Mouse (Mus musculus): ENCODE data around the gene Gm43552. TPM values are rescaled to one million over a fixed set of nuclear protein-coding genes. Genes with fewer than 3 reads are reported as not detected.

The Gm43552 gene
- polyA plus RNA-seq, 1 experiment from 2014 or later, result not detected

DNA sequence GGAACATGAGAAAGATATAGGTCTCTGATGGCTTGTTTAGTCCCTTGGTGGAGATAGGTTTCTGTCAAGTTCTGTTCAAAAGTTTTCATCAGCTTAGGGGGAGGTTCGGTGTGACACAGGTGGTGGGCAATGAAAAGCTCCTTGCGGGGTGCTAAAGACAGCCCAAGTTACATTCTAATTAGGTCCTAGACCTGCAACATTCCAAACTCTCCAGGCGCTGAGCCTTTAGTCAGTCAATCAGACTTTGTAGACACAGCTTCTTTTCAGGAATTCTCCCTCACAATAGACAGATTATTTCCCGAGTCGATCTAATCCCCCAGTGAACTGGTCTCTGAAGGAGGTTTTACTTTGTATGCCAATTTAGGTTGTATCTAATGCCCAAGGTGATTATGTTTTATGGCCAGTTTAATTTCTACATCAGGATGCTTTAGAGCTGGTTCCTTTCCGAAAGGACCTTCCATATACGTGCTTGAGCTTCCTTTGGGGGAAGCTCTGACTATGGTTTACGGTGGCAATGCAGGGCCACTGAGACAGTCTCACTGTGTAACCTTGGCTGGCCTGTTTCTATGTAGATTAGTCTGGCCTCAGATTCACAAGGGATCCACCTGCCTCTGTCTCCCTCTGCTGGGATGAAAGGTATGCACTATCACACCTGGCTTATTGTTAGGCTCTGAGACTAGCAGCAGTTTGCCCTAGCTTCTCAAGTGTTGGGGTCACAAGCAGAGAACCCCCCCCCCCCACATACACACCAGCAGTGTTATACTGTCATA, 33.2 kb upstream of the Gm43552 start:
- 11% methylated on average over 8 of the region's 8 CpGs for WGBS
- no peak overlapping the region for H3K9ac ChIP-seq
- H3K27me3 ChIP-seq, result no peaks in the 10 kb centered on the region
- H3K27ac ChIP-seq, result no peak overlapping the region
- H3K36me3 ChIP-seq, result no peaks in the 10 kb centered on the region
- no peaks in the 10 kb centered on the region for H3K4me1 ChIP-seq
- no peak for ATAC-seq (ENCODE audit: low FRiP score)
- no peaks in the 10 kb centered on the region for H3K9me3 ChIP-seq (replicated peaks)
- H3K4me3 ChIP-seq, result no peak overlapping the region
- H3K4me2 ChIP-seq (replicated peaks), result no peak overlapping the region

DNA sequence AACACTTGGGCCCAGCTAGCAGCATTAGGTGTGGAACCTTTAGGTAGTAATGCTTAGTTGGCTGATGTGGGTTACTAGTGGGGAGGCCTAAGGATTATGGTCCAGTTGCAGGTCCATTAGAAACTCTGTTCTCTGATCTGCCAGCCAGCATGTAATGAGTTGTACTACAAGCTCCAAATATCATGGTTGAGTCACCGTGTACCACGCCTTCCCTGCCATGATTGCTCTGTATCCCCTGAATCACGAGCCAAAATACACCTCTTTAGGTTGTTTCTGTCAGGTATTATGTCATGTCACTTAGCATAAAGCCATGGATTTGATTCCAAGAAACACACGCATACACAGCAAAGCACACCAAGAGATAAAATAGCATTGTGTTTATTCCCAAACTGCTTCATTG, 32.2 kb upstream of the Gm43552 start:
- Histone ChIP-seq H3K4me1 (no peaks in the 10 kb centered on the region), H3K4me2 (replicated peaks) (no peak overlapping the region), H3K27ac (no peak overlapping the region), H3K9ac (no peak overlapping the region), H3K4me3 (no peak overlapping the region), H3K36me3 (no peaks in the 10 kb centered on the region), H3K9me3 (replicated peaks) (no peaks in the 10 kb centered on the region), H3K27me3 (no peaks in the 10 kb centered on the region)
- 75% methylated on average over 4 of the region's 4 CpGs for WGBS
- no peak for ATAC-seq (ENCODE audit: low FRiP score)

DNA sequence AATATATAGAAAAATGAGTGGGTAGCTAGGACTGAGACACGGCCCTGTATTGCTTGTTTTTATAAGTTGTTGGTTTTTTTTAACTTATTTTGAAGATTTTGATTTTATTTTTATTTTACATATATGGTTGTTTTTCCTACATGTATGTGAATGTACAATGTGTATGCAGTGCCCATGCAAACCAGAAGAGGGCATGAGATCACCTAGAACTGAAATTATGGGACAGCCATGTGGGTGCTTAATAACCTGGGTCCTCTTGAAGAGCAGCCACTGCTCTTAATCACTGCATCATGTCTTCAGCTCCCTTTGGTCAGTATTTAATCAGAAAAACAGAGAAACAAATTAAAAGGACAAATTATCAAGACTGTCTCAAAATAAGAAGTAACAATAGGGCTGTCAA, 29.2 kb upstream of the Gm43552 start:
- 85% methylated on average over 1 of the region's 1 CpGs for WGBS
- no peaks in the 10 kb centered on the region for H3K4me1 ChIP-seq
- H3K4me3 ChIP-seq, result no peak overlapping the region
- no peaks in the 10 kb centered on the region for H3K27me3 ChIP-seq
- H3K9ac ChIP-seq, result no peak overlapping the region
- no peak for ATAC-seq (ENCODE audit: low FRiP score)
- H3K27ac ChIP-seq, result no peak overlapping the region
- no peaks in the 10 kb centered on the region for H3K36me3 ChIP-seq
- H3K4me2 ChIP-seq (replicated peaks), result no peak overlapping the region
- no peaks in the 10 kb centered on the region for H3K9me3 ChIP-seq (replicated peaks)

DNA sequence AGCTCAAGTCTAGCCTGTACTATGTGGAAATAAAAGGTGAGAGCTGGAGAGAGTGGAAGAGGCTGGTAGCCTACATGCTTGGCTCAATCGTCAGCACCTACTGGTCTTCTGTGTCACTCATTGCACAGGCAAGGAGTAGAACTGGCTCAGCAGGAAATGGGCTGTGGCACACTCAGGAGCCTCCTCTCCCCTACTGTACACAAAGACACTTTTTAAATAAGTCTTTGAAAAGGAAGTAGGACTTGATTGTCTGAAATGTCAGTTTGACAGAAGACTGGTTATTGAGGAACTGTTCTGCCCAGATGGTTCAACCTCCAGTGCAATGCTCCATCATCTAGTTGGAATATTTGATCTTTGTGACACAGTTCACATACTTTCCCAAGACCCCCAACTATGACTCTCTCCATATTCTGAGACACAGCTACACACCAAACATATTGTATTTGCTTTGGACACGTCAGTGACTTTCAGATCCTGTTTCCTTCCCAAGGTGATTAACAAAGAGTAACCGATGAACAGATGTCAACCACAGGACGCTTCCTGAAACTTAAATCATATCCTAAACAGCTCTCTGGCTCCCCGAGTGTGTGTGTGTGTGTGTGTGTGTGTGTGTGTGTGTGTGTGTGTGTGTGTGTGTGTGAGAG, 22.1 kb upstream of the Gm43552 start:
- no peak overlapping the region for H3K9ac ChIP-seq
- H3K4me2 ChIP-seq (replicated peaks), result no peak overlapping the region
- ATAC-seq (ENCODE audit: low FRiP score), result no peak
- H3K4me3 ChIP-seq, result no peak overlapping the region
- H3K27me3 ChIP-seq, result no peaks in the 10 kb centered on the region
- 62% methylated on average over 5 of the region's 5 CpGs for WGBS
- H3K27ac ChIP-seq, result no peak overlapping the region
- H3K4me1 ChIP-seq, result no peaks in the 10 kb centered on the region
- H3K36me3 ChIP-seq, result no peaks in the 10 kb centered on the region
- no peaks in the 10 kb centered on the region for H3K9me3 ChIP-seq (replicated peaks)

DNA sequence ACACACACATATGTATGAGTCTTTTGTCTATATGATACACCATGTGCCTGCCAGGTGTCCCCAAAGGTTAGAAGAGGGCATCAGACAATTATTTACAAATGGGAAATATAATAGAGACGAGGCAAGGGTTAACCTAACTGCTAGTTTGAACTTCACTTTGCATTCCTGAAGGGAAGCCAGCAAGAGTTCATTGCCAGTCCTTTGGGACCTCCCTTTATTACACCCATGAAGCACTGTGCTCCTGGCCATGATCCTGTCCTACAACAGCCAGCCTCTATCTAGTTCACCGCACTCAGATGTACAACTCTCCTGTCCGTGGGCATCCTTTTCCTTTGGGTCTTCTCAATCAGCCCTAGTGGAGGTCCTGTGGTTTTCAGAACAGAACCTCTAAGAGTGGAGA, 20.9 kb upstream of the Gm43552 start:
- no peak overlapping the region for H3K9ac ChIP-seq
- H3K9me3 ChIP-seq (replicated peaks), result no peaks in the 10 kb centered on the region
- H3K36me3 ChIP-seq, result no peaks in the 10 kb centered on the region
- H3K4me1 ChIP-seq, result no peaks in the 10 kb centered on the region
- no peak overlapping the region for H3K27ac ChIP-seq
- H3K27me3 ChIP-seq, result no peaks in the 10 kb centered on the region
- 90% methylated on average over 3 of the region's 3 CpGs for WGBS
- no peak for ATAC-seq (ENCODE audit: low FRiP score)
- H3K4me2 ChIP-seq (replicated peaks), result no peak overlapping the region
- H3K4me3 ChIP-seq, result no peak overlapping the region

DNA sequence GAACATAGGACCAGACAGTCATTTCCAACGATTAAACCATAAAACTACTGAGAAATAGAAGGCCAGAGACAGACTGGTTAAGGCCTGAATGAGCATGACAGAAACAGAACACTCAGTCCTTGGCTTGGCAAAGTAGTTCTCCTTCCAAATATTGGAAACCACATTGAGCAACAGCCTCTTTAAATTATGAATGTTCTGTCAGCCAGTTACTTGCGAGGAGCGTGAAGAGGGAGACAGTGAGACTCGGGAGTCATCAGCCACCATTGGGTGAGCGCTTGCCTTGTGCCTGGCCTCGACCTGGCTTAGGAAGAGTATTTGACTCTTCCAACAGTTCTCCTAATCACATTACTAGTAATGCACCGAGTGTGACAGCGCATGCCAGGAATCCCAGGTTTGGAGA, 15.8 kb upstream of the Gm43552 start:
- Histone ChIP-seq H3K9me3 (replicated peaks) (no peaks in the 10 kb centered on the region), H3K4me2 (replicated peaks) (no peak overlapping the region), H3K4me3 (no peak overlapping the region), H3K27me3 (no peaks in the 10 kb centered on the region), H3K27ac (no peak overlapping the region), H3K36me3 (no peaks in the 10 kb centered on the region), H3K9ac (no peak overlapping the region), H3K4me1 (no peaks in the 10 kb centered on the region)
- WGBS, result 84% methylated on average over 8 of the region's 8 CpGs
- no peak for ATAC-seq (ENCODE audit: low FRiP score)

DNA sequence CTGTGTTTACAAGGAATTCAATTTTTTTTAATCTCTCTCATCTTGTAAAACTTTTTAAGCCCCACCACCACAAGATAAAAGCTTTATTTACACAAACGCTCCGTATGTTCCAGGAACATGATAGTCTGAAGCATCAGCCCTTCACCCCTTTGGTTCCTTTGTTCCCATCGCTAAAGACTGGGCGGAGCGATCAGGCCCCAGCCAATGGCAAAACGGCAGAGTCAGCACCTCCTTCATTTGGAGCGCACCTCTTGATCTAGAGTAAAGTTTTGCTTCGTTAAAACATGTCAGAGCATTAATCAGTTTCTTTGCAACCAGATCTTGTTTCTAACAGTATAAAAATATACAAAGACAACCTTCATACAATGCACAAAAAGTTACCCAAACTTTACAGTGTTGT, 13.2 kb upstream of the Gm43552 start:
- Histone ChIP-seq H3K27me3 (no peaks in the 10 kb centered on the region), H3K4me2 (replicated peaks) (peak overlapping the region; percentile 32), H3K36me3 (no peaks in the 10 kb centered on the region), H3K9ac (no peak overlapping the region), H3K4me3 (no peak overlapping the region), H3K27ac (no peak overlapping the region), H3K4me1 (no peaks in the 10 kb centered on the region), H3K9me3 (replicated peaks) (no peaks in the 10 kb centered on the region)
- 10% methylated on average over 8 of the region's 8 CpGs for WGBS
- no peak for ATAC-seq (ENCODE audit: low FRiP score)

DNA sequence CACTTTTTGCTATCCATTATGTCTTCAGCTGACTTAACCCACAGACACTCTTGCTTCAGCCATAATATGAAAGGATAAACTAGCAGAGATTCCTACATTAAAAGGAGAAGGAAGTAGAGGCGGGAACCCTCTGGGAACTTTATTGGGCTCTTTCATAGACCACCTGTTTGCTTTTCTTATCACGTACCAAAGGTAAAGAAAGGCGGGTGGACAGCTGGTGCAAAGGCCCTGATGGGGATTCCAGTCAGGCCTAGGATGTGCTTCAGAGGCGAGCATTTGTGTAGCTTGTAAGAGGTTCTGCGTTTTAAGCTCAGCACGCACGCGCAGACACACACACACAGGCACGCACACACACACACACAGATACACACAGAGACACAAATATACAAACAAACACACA, 8.8 kb upstream of the Gm43552 start:
- H3K27me3 ChIP-seq, result no peaks in the 10 kb centered on the region
- no peak overlapping the region for H3K4me2 ChIP-seq (replicated peaks)
- H3K4me1 ChIP-seq, result no peaks in the 10 kb centered on the region
- ATAC-seq (ENCODE audit: low FRiP score), result no peak
- H3K9ac ChIP-seq, result no peak overlapping the region
- H3K27ac ChIP-seq, result no peak overlapping the region
- H3K36me3 ChIP-seq, result no peaks in the 10 kb centered on the region
- H3K4me3 ChIP-seq, result no peak overlapping the region
- no peaks in the 10 kb centered on the region for H3K9me3 ChIP-seq (replicated peaks)
- WGBS, result 91% methylated on average over 9 of the region's 9 CpGs

DNA sequence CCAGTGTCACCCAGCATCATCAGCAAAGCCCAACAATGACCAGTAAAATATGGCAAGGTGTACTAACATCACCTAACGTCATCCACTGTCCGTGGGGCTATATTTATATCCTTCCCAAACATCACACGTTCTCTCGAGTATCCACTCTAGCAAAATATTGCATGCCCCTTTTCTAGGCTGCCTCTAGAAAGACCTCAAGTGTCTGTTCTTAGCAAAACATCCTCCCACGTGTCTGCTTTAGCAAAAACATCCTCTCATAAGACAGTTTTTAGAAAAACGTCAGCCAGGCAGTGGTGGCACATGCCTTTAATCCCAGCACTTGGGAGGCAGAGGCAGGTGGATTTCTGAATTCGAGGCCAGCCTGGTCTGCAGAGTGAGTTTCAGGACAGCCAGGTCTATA, 7.6 kb upstream of the Gm43552 start:
- 85% methylated on average over 7 of the region's 7 CpGs for WGBS
- H3K9me3 ChIP-seq (replicated peaks), result no peaks in the 10 kb centered on the region
- no peaks in the 10 kb centered on the region for H3K4me1 ChIP-seq
- no peak overlapping the region for H3K9ac ChIP-seq
- no peaks in the 10 kb centered on the region for H3K36me3 ChIP-seq
- no peak overlapping the region for H3K4me2 ChIP-seq (replicated peaks)
- H3K27ac ChIP-seq, result no peak overlapping the region
- no peak for ATAC-seq (ENCODE audit: low FRiP score)
- no peaks in the 10 kb centered on the region for H3K27me3 ChIP-seq
- no peak overlapping the region for H3K4me3 ChIP-seq

DNA sequence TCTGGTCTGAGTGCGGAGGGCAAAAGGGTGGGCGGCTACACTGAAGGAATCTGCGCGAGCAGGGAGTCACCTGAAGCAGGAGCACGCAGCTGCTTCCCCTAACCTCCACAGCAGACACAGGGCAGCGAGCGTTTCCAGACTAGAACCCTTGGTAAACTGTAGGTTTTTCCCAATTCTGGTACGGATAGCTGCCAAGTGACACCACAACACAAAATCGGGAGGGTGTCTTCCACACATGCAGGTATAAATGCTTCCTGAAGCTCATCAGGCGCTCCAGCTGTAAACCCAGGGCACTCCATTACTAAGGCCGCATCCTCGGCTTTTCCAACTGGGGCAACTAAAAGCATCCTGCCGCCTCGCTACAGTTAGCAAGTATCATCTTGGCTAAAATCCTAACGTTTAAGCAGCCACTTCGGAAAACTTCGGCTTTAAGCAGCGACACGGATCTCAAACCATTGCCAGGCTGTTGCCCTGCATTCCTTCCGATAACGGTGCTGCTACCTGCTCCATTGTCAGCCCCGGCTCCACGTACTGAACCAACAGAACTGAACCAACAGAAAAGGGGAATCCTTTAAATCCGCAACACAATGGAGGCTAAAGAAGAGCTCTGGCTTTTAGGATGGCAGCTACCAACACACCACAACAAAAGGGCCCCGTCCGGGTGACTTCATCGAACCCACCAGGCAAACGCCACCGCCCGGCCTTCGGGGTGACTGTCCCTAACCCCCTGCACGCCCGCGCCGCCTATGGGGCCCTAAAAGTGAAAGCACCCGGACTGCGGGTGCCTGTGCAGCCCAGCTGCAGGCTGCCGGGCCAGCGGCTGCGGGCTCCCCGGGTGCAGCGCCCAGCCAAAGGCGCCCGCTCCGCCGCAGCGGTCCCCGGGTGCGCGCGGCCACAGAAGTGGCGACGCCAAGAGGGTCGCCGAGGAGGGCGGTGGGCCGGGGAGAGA, 592 bp downstream of the Gm43552 start:
- under 1% methylated on average over 54 of the region's 57 CpGs for WGBS
- H3K9ac ChIP-seq, result peak overlapping the region; percentile 95
- peaks cover 16% of the 10 kb centered on the region for H3K4me1 ChIP-seq
- H3K36me3 ChIP-seq, result no peaks in the 10 kb centered on the region
- H3K4me2 ChIP-seq (replicated peaks), result peak overlapping the region; percentile 78
- peak overlapping the region; percentile 96 for H3K27ac ChIP-seq
- H3K4me3 ChIP-seq, result peak overlapping the region; percentile 94
- H3K9me3 ChIP-seq (replicated peaks), result no peaks in the 10 kb centered on the region
- peak; percentile 86 for ATAC-seq (ENCODE audit: low FRiP score)
- no peaks in the 10 kb centered on the region for H3K27me3 ChIP-seq

DNA sequence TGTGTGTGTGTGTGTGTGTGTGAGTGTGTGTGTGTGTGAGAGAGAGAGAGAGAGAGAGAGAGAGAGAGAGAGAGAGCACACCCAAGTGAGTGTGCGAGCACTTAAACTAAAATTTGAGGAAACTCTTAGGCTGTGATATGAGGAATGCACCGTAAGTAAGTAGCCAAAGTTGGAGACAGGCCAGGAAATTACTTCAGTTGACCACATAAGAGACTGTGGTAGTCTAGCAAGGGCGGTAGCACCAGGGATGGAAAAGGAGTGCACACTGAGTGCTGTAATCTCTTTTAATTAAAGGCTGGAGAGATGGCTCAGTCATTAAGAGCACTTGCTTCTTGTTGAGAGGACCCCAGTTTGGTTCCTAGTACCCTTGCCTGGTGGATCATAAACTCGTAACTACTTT, 2.8 kb downstream of the Gm43552 start:
- no peaks in the 10 kb centered on the region for H3K27me3 ChIP-seq
- peaks cover 16% of the 10 kb centered on the region for H3K4me1 ChIP-seq
- H3K27ac ChIP-seq, result no peak overlapping the region
- no peaks in the 10 kb centered on the region for H3K36me3 ChIP-seq
- no peaks in the 10 kb centered on the region for H3K9me3 ChIP-seq (replicated peaks)
- H3K4me3 ChIP-seq, result no peak overlapping the region
- WGBS, result 85% methylated on average over 4 of the region's 4 CpGs
- no peak overlapping the region for H3K9ac ChIP-seq
- H3K4me2 ChIP-seq (replicated peaks), result no peak overlapping the region
- no peak for ATAC-seq (ENCODE audit: low FRiP score)

DNA sequence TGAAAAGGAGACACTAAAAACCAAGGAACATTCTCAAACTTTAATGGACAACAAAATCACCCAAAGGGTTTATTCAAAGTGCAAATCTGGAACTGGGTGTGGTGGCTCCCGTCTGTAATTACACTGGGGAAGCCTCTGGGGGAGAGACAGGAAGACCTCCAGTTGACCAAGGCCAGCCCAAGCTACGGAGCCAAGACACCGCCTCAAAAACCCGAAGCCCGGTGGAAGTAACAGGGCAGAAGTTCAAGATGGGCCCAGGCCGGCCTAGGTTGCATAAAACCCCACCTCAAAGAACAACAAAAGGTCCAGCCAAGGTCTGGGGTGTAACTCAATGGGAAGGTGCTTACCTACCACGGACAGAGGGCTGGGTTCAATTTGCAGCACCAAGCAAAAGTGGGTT, 3.9 kb downstream of the Gm43552 start:
- 83% methylated on average over 7 of the region's 7 CpGs for WGBS
- H3K9me3 ChIP-seq (replicated peaks), result no peaks in the 10 kb centered on the region
- no peaks in the 10 kb centered on the region for H3K27me3 ChIP-seq
- no peaks in the 10 kb centered on the region for H3K36me3 ChIP-seq
- H3K27ac ChIP-seq, result no peak overlapping the region
- no peak for ATAC-seq (ENCODE audit: low FRiP score)
- H3K4me2 ChIP-seq (replicated peaks), result no peak overlapping the region
- H3K4me3 ChIP-seq, result no peak overlapping the region
- no peak overlapping the region for H3K9ac ChIP-seq
- H3K4me1 ChIP-seq, result peaks cover 16% of the 10 kb centered on the region
